Mouse (Mus musculus) hindbrain, embryonic 10.5 days (tissue): ENCODE measurements around the gene Src. TPM values are rescaled to one million over a fixed set of nuclear protein-coding genes. Genes with fewer than 3 reads are reported as not detected.

Source experiments
- DNase-seq: peaks from one replicate; pipeline ENCODE4 v3.0.0-alpha.2; 2017; ENCODE audit warnings: low spot score
- H3K27ac ChIP-seq: fragments of 300-500 bp; sonication (generic); 2 replicates; pipeline ENCODE4 v1.5.1; 2016; ENCODE audit warnings: mild to moderate bottlenecking, moderate library complexity
- H3K27me3 ChIP-seq: fragments of 300-500 bp; sonication (generic); 2 replicates; pipeline ENCODE4 v1.6.1; 2016; ENCODE audit warnings: mild to moderate bottlenecking; ENCODE audit not compliant: poor library complexity, insufficient read depth, severe bottlenecking
- H3K36me3 ChIP-seq: fragments of 300-500 bp; sonication (generic); 2 replicates; pipeline ENCODE4 v1.6.1; 2016; ENCODE audit warnings: mild to moderate bottlenecking, moderate library complexity
- H3K4me1 ChIP-seq: fragments of 300-500 bp; sonication (generic); replicated peaks from 2 replicates; pipeline ENCODE4 v1.6.1; 2016; ENCODE audit warnings: mild to moderate bottlenecking
- H3K4me3 ChIP-seq: fragments of 300-500 bp; sonication (generic); 2 replicates; pipeline ENCODE4 v1.5.1; 2016; ENCODE audit warnings: mild to moderate bottlenecking, moderate library complexity
- H3K9me3 ChIP-seq: fragments of 300-500 bp; sonication (generic); 2 replicates; pipeline ENCODE4 v1.6.1; 2016; ENCODE audit warnings: mild to moderate bottlenecking, moderate library complexity
- WGBS: fragments of 180-500 bp; shearing (Covaris S2); methylation state at CpG from one replicate; pipeline ENCODE4 v1.1.7; 2016; 5-methylcytosine and 5-hydroxymethylcytosine counted together
- polyA plus RNA-seq: library from polyadenylated mRNA; unstranded; fragments of >200 nt; fragmentation: Nextera tagmentation; extraction: Ambion mirVana; gene quantifications from 2 replicates; pipeline ENCODE4 v1.2.1, GENCODE M21; 2016

Gene Src
- polyA plus RNA-seq, 1 experiment from 2014 or later: 29.3 TPM

- no peaks in the 10 kb centered on the region for H3K9me3 ChIP-seq
- 84% methylated on average over 7 of the region's 7 CpGs for WGBS
- no peaks in the 10 kb centered on the region for H3K27me3 ChIP-seq
- H3K4me3 ChIP-seq: no peak overlapping the region
- no peak overlapping the region for H3K27ac ChIP-seq
- H3K4me1 ChIP-seq: peaks cover 89% of the 10 kb centered on the region
- H3K36me3 ChIP-seq: peaks cover 62% of the 10 kb centered on the region
- no peak for DNase-seq
These were observed 11.5 kb downstream of the Src start for GRCm38 (mm10) chr2:157429735-157430134.

GRCm38 (mm10) chr2:157430667-157431429 lies 12.6 kb downstream of the Src start:
- Histone ChIP-seq H3K4me3 (no peak overlapping the region), H3K27me3 (no peaks in the 10 kb centered on the region), H3K9me3 (no peaks in the 10 kb centered on the region), H3K4me1 (peaks cover 87% of the 10 kb centered on the region), H3K36me3 (peaks cover 67% of the 10 kb centered on the region), H3K27ac (peak overlapping the region; percentile 47; the same call in 1 of the 2 replicates)
- no peak for DNase-seq
- 80% methylated on average over 4 of the region's 4 CpGs for WGBS

GRCm38 (mm10) chr2:157431912-157432311 lies 13.7 kb downstream of the Src start:
- no peak for DNase-seq
- Histone ChIP-seq H3K27me3 (no peaks in the 10 kb centered on the region), H3K36me3 (peaks cover 68% of the 10 kb centered on the region), H3K4me3 (no peak overlapping the region), H3K9me3 (no peaks in the 10 kb centered on the region), H3K27ac (peak overlapping the region; percentile 47; the same call in 1 of the 2 replicates), H3K4me1 (peaks cover 84% of the 10 kb centered on the region)
- WGBS: 75% methylated on average over 5 of the region's 5 CpGs

- Histone ChIP-seq H3K4me3 (no peak overlapping the region; the same call in 1 of the 2 replicates), H3K9me3 (no peaks in the 10 kb centered on the region), H3K4me1 (peaks cover 79% of the 10 kb centered on the region), H3K36me3 (peaks cover 69% of the 10 kb centered on the region), H3K27me3 (no peaks in the 10 kb centered on the region), H3K27ac (peak overlapping the region; percentile 47; the same call in 1 of the 2 replicates)
- no peak for DNase-seq
- WGBS: 78% methylated on average over 9 of the region's 9 CpGs
These were observed 14.2 kb downstream of the Src start for GRCm38 (mm10) chr2:157432476-157432875.

- H3K9me3 ChIP-seq: no peaks in the 10 kb centered on the region
- H3K27me3 ChIP-seq: no peaks in the 10 kb centered on the region
- peaks cover 74% of the 10 kb centered on the region for H3K4me1 ChIP-seq
- H3K4me3 ChIP-seq: 0 out of 2 replicates have a peak overlapping the region, but pooled peaks have one; percentile 2
- 29% methylated on average over 9 of the region's 9 CpGs for WGBS
- H3K27ac ChIP-seq: peak overlapping the region; percentile 54
- no peak for DNase-seq
- H3K36me3 ChIP-seq: peaks cover 67% of the 10 kb centered on the region
These were observed 15.8 kb downstream of the Src start for GRCm38 (mm10) chr2:157434041-157434440.

- Histone ChIP-seq H3K27ac (peak overlapping the region; percentile 54; the same call in 1 of the 2 replicates), H3K27me3 (no peaks in the 10 kb centered on the region), H3K4me1 (peaks cover 70% of the 10 kb centered on the region), H3K4me3 (0 out of 2 replicates have a peak overlapping the region, but pooled peaks have one; percentile 2), H3K36me3 (peaks cover 67% of the 10 kb centered on the region), H3K9me3 (no peaks in the 10 kb centered on the region)
- 23% methylated on average over 6 of the region's 6 CpGs for WGBS
- no peak for DNase-seq
These were observed 16.3 kb downstream of the Src start for GRCm38 (mm10) chr2:157434497-157434896.

- H3K36me3 ChIP-seq: peaks cover 72% of the 10 kb centered on the region
These were observed 18.3 kb downstream of the Src start for GRCm38 (mm10) chr2:157436496-157436895.

GRCm38 (mm10) chr2:157437123-157437522 lies 18.9 kb downstream of the Src start:
- 87% methylated on average over 3 of the region's 3 CpGs for WGBS
- peaks cover 44% of the 10 kb centered on the region for H3K4me1 ChIP-seq
- no peaks in the 10 kb centered on the region for H3K27me3 ChIP-seq
- no peak for DNase-seq
- H3K9me3 ChIP-seq: peaks cover 10% of the 10 kb centered on the region
- no peak overlapping the region for H3K4me3 ChIP-seq
- no peak overlapping the region for H3K27ac ChIP-seq
- peaks cover 72% of the 10 kb centered on the region for H3K36me3 ChIP-seq

More at GRCm38 (mm10) chr2:157436496-157436895, 18.3 kb downstream of the Src start:
- Histone ChIP-seq H3K27me3 (no peaks in the 10 kb centered on the region), H3K4me1 (peaks cover 50% of the 10 kb centered on the region), H3K9me3 (peaks cover 9% of the 10 kb centered on the region), H3K27ac (no peak overlapping the region), H3K4me3 (no peak overlapping the region)
- no peak for DNase-seq
- 85% methylated on average over 11 of the region's 11 CpGs for WGBS

- Histone ChIP-seq H3K4me3 (no peak overlapping the region), H3K27ac (no peak overlapping the region), H3K36me3 (peaks cover 85% of the 10 kb centered on the region), H3K9me3 (peaks cover 10% of the 10 kb centered on the region), H3K27me3 (no peaks in the 10 kb centered on the region), H3K4me1 (peaks cover 3% of the 10 kb centered on the region; the same call in 1 of the 2 replicates)
- DNase-seq: no peak
- 96% methylated on average over 1 of the region's 1 CpGs for WGBS
These were observed 23.1 kb downstream of the Src start for GRCm38 (mm10) chr2:157441363-157441762.

- Histone ChIP-seq H3K27me3 (no peaks in the 10 kb centered on the region), H3K4me3 (no peak overlapping the region), H3K27ac (no peak overlapping the region), H3K4me1 (peaks cover 11% of the 10 kb centered on the region; the same call in 1 of the 2 replicates), H3K9me3 (no peaks in the 10 kb centered on the region; the same call in 1 of the 2 replicates), H3K36me3 (peaks cover 90% of the 10 kb centered on the region)
- 91% methylated on average over 15 of the region's 15 CpGs for WGBS
- DNase-seq: no peak
These were observed 29.3 kb downstream of the Src start for GRCm38 (mm10) chr2:157447297-157448158.

GRCm38 (mm10) chr2:157448356-157448755 lies 30.1 kb downstream of the Src start:
- Histone ChIP-seq H3K4me3 (no peak overlapping the region), H3K27ac (no peak overlapping the region), H3K36me3 (peaks cover 87% of the 10 kb centered on the region), H3K4me1 (peaks cover 11% of the 10 kb centered on the region; the same call in 1 of the 2 replicates), H3K27me3 (no peaks in the 10 kb centered on the region), H3K9me3 (no peaks in the 10 kb centered on the region; the same call in 1 of the 2 replicates)
- WGBS: 64% methylated on average over 7 of the region's 7 CpGs
- DNase-seq: no peak

- peaks cover 80% of the 10 kb centered on the region for H3K36me3 ChIP-seq
- no peak overlapping the region for H3K4me3 ChIP-seq
- H3K27ac ChIP-seq: no peak overlapping the region
- WGBS: 92% methylated on average over 3 of the region's 3 CpGs
- H3K9me3 ChIP-seq: no peaks in the 10 kb centered on the region; the same call in 1 of the 2 replicates
- H3K27me3 ChIP-seq: peaks cover 5% of the 10 kb centered on the region; the same call in 1 of the 2 replicates
- no peak for DNase-seq
- H3K4me1 ChIP-seq: peaks cover 31% of the 10 kb centered on the region; the same call in 1 of the 2 replicates
These were observed 32.7 kb downstream of the Src start for GRCm38 (mm10) chr2:157450905-157451304.
